Mouse (Mus musculus): ENCODE measurements around the gene Dennd1a. TPM values are rescaled to one million over a fixed set of nuclear protein-coding genes. Genes with fewer than 3 reads are reported as not detected.

Dennd1a gene
- polyA plus RNA-seq, 1 experiment = 14.3 TPM

DNA sequence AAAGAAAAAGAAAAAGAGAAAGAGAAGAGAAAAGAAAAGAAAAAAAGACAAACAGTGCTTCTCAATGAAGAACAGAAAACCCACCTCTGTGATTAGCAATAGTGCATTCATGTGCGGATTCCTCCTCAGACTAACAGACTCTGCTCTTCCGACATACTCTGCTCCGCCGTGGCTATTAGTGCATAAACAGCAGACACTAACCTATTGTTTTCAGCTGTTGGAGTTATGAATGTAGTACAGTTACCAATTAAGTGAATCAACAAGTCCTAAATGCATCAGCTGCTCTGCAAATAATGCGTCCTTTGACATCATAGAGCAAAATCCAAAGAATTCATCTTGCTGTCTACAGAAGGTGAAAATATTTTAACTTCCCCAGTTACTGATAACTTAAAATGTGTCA is 121.2 kb downstream of the Dennd1a start:
- H3K4me3 ChIP-seq (ENCODE audit: insufficient read depth, low read depth, low read length) = no peak overlapping the region
- peaks cover 6% of the 10 kb centered on the region for H3K4me1 ChIP-seq (ENCODE audit: control insufficient read depth, insufficient read depth, insufficient read length, low read length)
- no peak overlapping the region for H3K27ac ChIP-seq (replicated peaks; ENCODE audit: low read depth, low read length)

GRCm38 (mm10) chr2:38164326-38165035 is 122.7 kb downstream of the Dennd1a start:
- peaks cover 6% of the 10 kb centered on the region for H3K4me1 ChIP-seq (ENCODE audit: control insufficient read depth, insufficient read depth, insufficient read length, low read length)
- no peak overlapping the region for H3K4me3 ChIP-seq (ENCODE audit: insufficient read depth, low read depth, low read length)
- no peak overlapping the region for H3K27ac ChIP-seq (replicated peaks; ENCODE audit: low read depth, low read length)

- Histone ChIP-seq H3K27ac (replicated peaks; ENCODE audit: low read depth, low read length) (no peak overlapping the region), H3K4me3 (ENCODE audit: insufficient read depth, low read depth, low read length) (no peak overlapping the region), H3K4me1 (ENCODE audit: control insufficient read depth, insufficient read depth, insufficient read length, low read length) (peaks cover 6% of the 10 kb centered on the region)
These were observed 124.7 kb downstream of the Dennd1a start for GRCm38 (mm10) chr2:38162486-38162885.

GRCm38 (mm10) chr2:38161484-38161883 is 125.7 kb downstream of the Dennd1a start:
- H3K27ac ChIP-seq (replicated peaks; ENCODE audit: low read depth, low read length) = no peak overlapping the region

GRCm38 (mm10) chr2:38159736-38160135 is 127.5 kb downstream of the Dennd1a start:
- Histone ChIP-seq H3K27ac (replicated peaks; ENCODE audit: low read depth, low read length) (no peak overlapping the region), H3K4me1 (ENCODE audit: control insufficient read depth, insufficient read depth, insufficient read length, low read length) (peaks cover 6% of the 10 kb centered on the region), H3K4me3 (ENCODE audit: insufficient read depth, low read depth, low read length) (no peak overlapping the region)

More at GRCm38 (mm10) chr2:38161484-38161883, 125.7 kb downstream of the Dennd1a start:
- peaks cover 6% of the 10 kb centered on the region for H3K4me1 ChIP-seq (ENCODE audit: control insufficient read depth, insufficient read depth, insufficient read length, low read length)
- H3K4me3 ChIP-seq (ENCODE audit: insufficient read depth, low read depth, low read length) = no peak overlapping the region

- H3K4me1 ChIP-seq (ENCODE audit: control insufficient read depth, insufficient read depth, insufficient read length, low read length) = peaks cover 6% of the 10 kb centered on the region
- H3K4me3 ChIP-seq (ENCODE audit: insufficient read depth, low read depth, low read length) = no peak overlapping the region
- no peak overlapping the region for H3K27ac ChIP-seq (replicated peaks; ENCODE audit: low read depth, low read length)
These were observed 130.2 kb downstream of the Dennd1a start for GRCm38 (mm10) chr2:38157002-38157401.

- no peak overlapping the region for H3K4me3 ChIP-seq (ENCODE audit: insufficient read depth, low read depth, low read length)
- no peaks in the 10 kb centered on the region for H3K4me1 ChIP-seq (ENCODE audit: control insufficient read depth, insufficient read depth, insufficient read length, low read length)
- H3K27ac ChIP-seq (replicated peaks; ENCODE audit: low read depth, low read length) = no peak overlapping the region
These were observed 131.2 kb downstream of the Dennd1a start for GRCm38 (mm10) chr2:38156001-38156400.

GRCm38 (mm10) chr2:38144831-38145230 is 142.4 kb downstream of the Dennd1a start:
- no peak overlapping the region for H3K27ac ChIP-seq (replicated peaks; ENCODE audit: low read depth, low read length)
- no peak overlapping the region for H3K4me3 ChIP-seq (ENCODE audit: insufficient read depth, low read depth, low read length)
- H3K4me1 ChIP-seq (ENCODE audit: control insufficient read depth, insufficient read depth, insufficient read length, low read length) = peaks cover 5% of the 10 kb centered on the region

GRCm38 (mm10) chr2:38144067-38144779 is 143.0 kb downstream of the Dennd1a start:
- Histone ChIP-seq H3K27ac (replicated peaks; ENCODE audit: low read depth, low read length) (no peak overlapping the region), H3K4me1 (ENCODE audit: control insufficient read depth, insufficient read depth, insufficient read length, low read length) (peaks cover 5% of the 10 kb centered on the region), H3K4me3 (ENCODE audit: insufficient read depth, low read depth, low read length) (no peak overlapping the region)

- Histone ChIP-seq H3K27ac (replicated peaks; ENCODE audit: low read depth, low read length) (no peak overlapping the region), H3K4me3 (ENCODE audit: insufficient read depth, low read depth, low read length) (no peak overlapping the region), H3K4me1 (ENCODE audit: control insufficient read depth, insufficient read depth, insufficient read length, low read length) (peaks cover 5% of the 10 kb centered on the region)
These were observed 144.3 kb downstream of the Dennd1a start for GRCm38 (mm10) chr2:38142905-38143304.

- Histone ChIP-seq H3K4me1 (ENCODE audit: control insufficient read depth, insufficient read depth, insufficient read length, low read length) (peaks cover 5% of the 10 kb centered on the region), H3K27ac (replicated peaks; ENCODE audit: low read depth, low read length) (no peak overlapping the region), H3K4me3 (ENCODE audit: insufficient read depth, low read depth, low read length) (no peak overlapping the region)
These were observed 145.0 kb downstream of the Dennd1a start for GRCm38 (mm10) chr2:38142210-38142609.

DNA sequence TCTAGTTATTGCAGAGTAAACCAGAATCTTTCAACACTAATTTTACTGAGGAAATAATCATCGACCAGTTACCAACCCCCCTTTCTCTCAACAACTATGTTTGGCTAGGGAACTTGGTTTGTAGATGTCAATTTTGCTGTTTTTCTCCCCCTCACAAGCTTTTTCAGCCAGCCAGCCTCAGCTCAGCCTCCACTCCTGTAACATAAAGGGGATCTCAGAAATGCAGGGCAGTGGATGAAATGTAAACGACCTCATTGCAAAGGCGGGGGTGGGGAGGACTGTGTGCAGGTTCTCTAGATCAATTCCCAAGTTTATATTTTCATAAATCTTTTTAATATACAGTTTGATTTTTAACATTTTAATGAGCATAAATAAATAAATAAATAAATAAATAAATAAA is 147.7 kb downstream of the Dennd1a start:
- H3K27ac ChIP-seq (replicated peaks; ENCODE audit: low read depth, low read length) = no peak overlapping the region
- H3K4me3 ChIP-seq (ENCODE audit: insufficient read depth, low read depth, low read length) = no peak overlapping the region
- peaks cover 5% of the 10 kb centered on the region for H3K4me1 ChIP-seq (ENCODE audit: control insufficient read depth, insufficient read depth, insufficient read length, low read length)

- no peak overlapping the region for H3K27ac ChIP-seq (replicated peaks; ENCODE audit: low read depth, low read length)
These were observed 150.1 kb downstream of the Dennd1a start for GRCm38 (mm10) chr2:38137086-38137485.

DNA sequence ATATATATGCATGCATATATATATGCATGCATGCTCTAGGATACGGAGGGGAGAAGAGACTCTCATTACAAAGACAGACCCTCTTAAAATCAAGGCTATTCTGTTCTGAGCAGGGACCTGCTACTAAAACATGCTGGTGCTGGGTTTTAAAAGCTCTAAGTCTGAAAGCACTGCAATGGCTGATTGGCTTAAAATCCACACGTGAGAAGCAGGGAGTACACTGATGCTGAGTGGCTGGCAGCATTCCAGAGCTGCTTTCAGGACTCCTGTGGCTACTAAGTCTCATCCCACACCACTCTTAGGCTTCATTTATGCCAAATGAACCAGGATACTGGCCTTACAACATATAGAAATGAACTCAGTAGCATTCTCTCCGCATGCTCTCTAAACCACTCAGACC is 151.8 kb downstream of the Dennd1a start:
- Histone ChIP-seq H3K4me3 (ENCODE audit: insufficient read depth, low read depth, low read length) (no peak overlapping the region), H3K4me1 (ENCODE audit: control insufficient read depth, insufficient read depth, insufficient read length, low read length) (no peaks in the 10 kb centered on the region), H3K27ac (replicated peaks; ENCODE audit: low read depth, low read length) (no peak overlapping the region)

More at GRCm38 (mm10) chr2:38137086-38137485, 150.1 kb downstream of the Dennd1a start:
- H3K4me3 ChIP-seq (ENCODE audit: insufficient read depth, low read depth, low read length) = no peak overlapping the region
- no peaks in the 10 kb centered on the region for H3K4me1 ChIP-seq (ENCODE audit: control insufficient read depth, insufficient read depth, insufficient read length, low read length)

- Histone ChIP-seq H3K4me1 (ENCODE audit: control insufficient read depth, insufficient read depth, insufficient read length, low read length) (no peaks in the 10 kb centered on the region), H3K4me3 (ENCODE audit: insufficient read depth, low read depth, low read length) (no peak overlapping the region), H3K27ac (replicated peaks; ENCODE audit: low read depth, low read length) (no peak overlapping the region)
These were observed 154.0 kb downstream of the Dennd1a start for GRCm38 (mm10) chr2:38133036-38133825.

Data from brown adipose tissue, adult 24 weeks (tissue).